Mouse (Mus musculus) heart, embryonic 11.5 days (tissue): Measurements from ENCODE around the gene Fkbp5. TPM values are rescaled to one million over a fixed set of nuclear protein-coding genes. Genes with fewer than 3 reads are reported as not detected.

Experiments
- ATAC-seq: fragments of 200-750 bp; cut with Nextera tagmentation; replicated peaks from 2 replicates; pipeline ENCODE4 v1.8.0; 2017; ENCODE audit warnings: moderate library complexity; ENCODE audit not compliant: insufficient number of reproducible peaks, low FRiP score, low TSS enrichment
- H3K27ac ChIP-seq: fragments of 300-500 bp; sonication (generic); 2 replicates; pipeline ENCODE4 v1.5.1; 2014; ENCODE audit warnings: mild to moderate bottlenecking, low read depth, low read length
- H3K27me3 ChIP-seq: fragments of 300-500 bp; sonication (generic); 2 replicates; pipeline ENCODE4 v1.6.1; 2014; ENCODE audit warnings: mild to moderate bottlenecking, low read length, mixed read lengths; ENCODE audit not compliant: control insufficient read depth, insufficient read depth
- H3K36me3 ChIP-seq: fragments of 300-500 bp; sonication (generic); 2 replicates; pipeline ENCODE4 v1.6.1; 2014; ENCODE audit warnings: mild to moderate bottlenecking, low read length, moderate library complexity, mixed read lengths; ENCODE audit not compliant: control insufficient read depth, insufficient read depth
- H3K4me1 ChIP-seq: fragments of 300-500 bp; sonication (generic); 2 replicates; pipeline ENCODE4 v1.6.1; 2014; ENCODE audit warnings: low read length; ENCODE audit not compliant: control insufficient read depth, insufficient read depth
- H3K4me2 ChIP-seq: fragments of 300-500 bp; sonication (generic); 2 replicates; pipeline ENCODE4 v1.6.1; 2014; ENCODE audit warnings: mild to moderate bottlenecking, moderate library complexity
- H3K4me3 ChIP-seq: fragments of 300-500 bp; sonication (generic); 2 replicates; pipeline ENCODE4 v1.5.1; 2014; ENCODE audit warnings: low read depth, low read length
- H3K9ac ChIP-seq: fragments of 300-500 bp; sonication (generic); 2 replicates; pipeline ENCODE4 v1.6.1; 2014; ENCODE audit warnings: mild to moderate bottlenecking, low read depth, low read length, moderate library complexity
- H3K9me3 ChIP-seq: fragments of 300-500 bp; sonication (generic); replicated peaks from 2 replicates; pipeline ENCODE4 v1.6.1; 2016; ENCODE audit warnings: low read length; ENCODE audit not compliant: control insufficient read depth
- WGBS: fragments of 180-500 bp; shearing (Covaris S2); extraction: QIAGEN DNeasy Blood & Tissue Kit; methylation state at CpG from one replicate; pipeline ENCODE4 v1.1.7; 2014; ENCODE audit not compliant: insufficient replicate concordance; 5-methylcytosine and 5-hydroxymethylcytosine counted together
- microRNA-seq: library from miRNA; unstranded; fragments of <30 nt; microRNA quantifications from one replicate; pipeline ENCODE4, GENCODE M21; 2016; ENCODE audit warnings: borderline number of aligned reads
- polyA plus RNA-seq: library from polyadenylated mRNA; unstranded; fragments of >200 nt; fragmentation: Nextera tagmentation; extraction: Ambion mirVana; gene quantifications from 2 replicates; pipeline ENCODE4 v1.2.1, GENCODE M21; 2014

Fkbp5 gene
- polyA plus RNA-seq, 1 experiment from 2014 or later = 5.8 TPM

GRCm38 (mm10) chr17:28355871-28356270 lies 161.5 kb downstream of the Fkbp5 start:
- Histone ChIP-seq H3K4me1 (peaks cover 8% of the 10 kb centered on the region), H3K4me3 (no peak overlapping the region), H3K36me3 (no peaks in the 10 kb centered on the region), H3K9me3 (no peaks in the 10 kb centered on the region), H3K27me3 (peaks cover 50% of the 10 kb centered on the region), H3K9ac (no peak overlapping the region), H3K27ac (no peak overlapping the region), H3K4me2 (no peak overlapping the region)
- ATAC-seq = no peak
- WGBS = 82% methylated on average over 12 of the region's 12 CpGs

GRCm38 (mm10) chr17:28352018-28352417 lies 165.3 kb downstream of the Fkbp5 start:
- H3K4me3 ChIP-seq = peak overlapping the region; percentile 86; the same call in 1 of the 2 replicates
- H3K9me3 ChIP-seq = no peaks in the 10 kb centered on the region
- ATAC-seq = no peak
- peak overlapping the region; percentile 96; the same call in 1 of the 2 replicates for H3K4me2 ChIP-seq
- H3K27ac ChIP-seq = no peak overlapping the region
- WGBS = 12% methylated on average over 11 of the region's 11 CpGs
- H3K4me1 ChIP-seq = peaks cover 24% of the 10 kb centered on the region
- H3K27me3 ChIP-seq = peaks cover 21% of the 10 kb centered on the region
- no peaks in the 10 kb centered on the region for H3K36me3 ChIP-seq
- no peak overlapping the region for H3K9ac ChIP-seq

GRCm38 (mm10) chr17:28351353-28351890 lies 165.9 kb downstream of the Fkbp5 start:
- H3K4me1 ChIP-seq = peaks cover 27% of the 10 kb centered on the region
- no peak for ATAC-seq
- peak overlapping the region; percentile 86 for H3K4me3 ChIP-seq
- H3K36me3 ChIP-seq = no peaks in the 10 kb centered on the region
- no peaks in the 10 kb centered on the region for H3K9me3 ChIP-seq
- peaks cover 21% of the 10 kb centered on the region for H3K27me3 ChIP-seq
- peak overlapping the region; percentile 90 for H3K27ac ChIP-seq
- peak overlapping the region; percentile 96 for H3K4me2 ChIP-seq
- peak overlapping the region; percentile 95 for H3K9ac ChIP-seq
- WGBS = under 1% methylated on average over 29 of the region's 29 CpGs

DNA sequence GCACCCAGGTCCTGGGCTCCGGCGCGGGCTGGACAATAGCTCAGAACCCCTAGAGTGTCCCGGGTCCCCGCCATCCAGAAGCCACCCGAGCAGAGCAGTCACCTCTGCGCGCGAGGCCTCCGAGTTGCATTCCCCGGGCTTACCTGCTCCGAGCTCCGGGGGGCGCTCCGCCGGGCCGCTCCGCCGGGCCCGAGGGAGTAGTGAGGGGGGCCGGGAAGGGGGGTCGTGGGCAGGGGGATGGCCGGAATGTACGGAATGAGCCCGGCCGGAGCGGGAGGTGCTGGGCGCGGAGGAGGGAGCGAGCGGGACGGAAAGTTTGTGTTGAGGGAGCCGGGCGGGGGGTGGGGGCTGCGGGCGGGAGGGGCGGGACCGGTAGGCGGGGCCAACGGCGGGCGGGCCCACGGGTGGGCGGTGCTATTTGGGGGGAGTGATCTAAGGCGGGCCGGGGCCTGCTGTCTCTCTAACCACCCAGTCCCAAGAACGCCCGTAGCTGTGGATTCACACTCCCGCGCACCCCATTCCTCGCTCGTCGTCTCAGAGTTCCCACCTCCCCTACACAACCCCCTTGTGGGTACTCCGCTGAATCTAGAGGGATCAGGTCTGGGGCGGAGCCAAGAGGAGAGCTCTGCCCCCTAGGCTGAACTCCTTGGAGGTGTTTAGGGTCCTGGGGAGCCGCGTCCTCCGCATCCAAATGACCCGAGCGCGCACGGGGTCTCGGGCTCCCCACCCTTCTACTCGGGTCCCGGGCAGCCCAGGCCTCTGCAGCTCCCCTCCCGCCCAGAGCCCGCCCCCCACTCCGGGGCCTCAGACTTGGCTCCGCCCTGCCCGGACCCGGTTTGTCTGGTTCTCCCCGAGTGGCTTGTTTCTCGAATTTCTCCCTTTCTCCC lies 166.6 kb downstream of the Fkbp5 start, which contains the start of gene Tead3:
TSS of gene Tead3 (minus strand) at position 352 of the 887 bp plus-strand sequence.
- Histone ChIP-seq H3K9me3 (no peaks in the 10 kb centered on the region), H3K4me3 (peak within 1 kb of the TSS; percentile 86), H3K4me1 (peaks cover 34% of the 10 kb centered on the region), H3K9ac (peak within 1 kb of the TSS; percentile 95), H3K27ac (peak within 1 kb of the TSS; percentile 90), H3K4me2 (peak within 1 kb of the TSS; percentile 96), H3K36me3 (no peaks in the 10 kb centered on the region), H3K27me3 (peaks cover 21% of the 10 kb centered on the region)
- ATAC-seq = peak; percentile 78
- under 1% methylated on average over 50 of the region's 73 CpGs for WGBS

DNA sequence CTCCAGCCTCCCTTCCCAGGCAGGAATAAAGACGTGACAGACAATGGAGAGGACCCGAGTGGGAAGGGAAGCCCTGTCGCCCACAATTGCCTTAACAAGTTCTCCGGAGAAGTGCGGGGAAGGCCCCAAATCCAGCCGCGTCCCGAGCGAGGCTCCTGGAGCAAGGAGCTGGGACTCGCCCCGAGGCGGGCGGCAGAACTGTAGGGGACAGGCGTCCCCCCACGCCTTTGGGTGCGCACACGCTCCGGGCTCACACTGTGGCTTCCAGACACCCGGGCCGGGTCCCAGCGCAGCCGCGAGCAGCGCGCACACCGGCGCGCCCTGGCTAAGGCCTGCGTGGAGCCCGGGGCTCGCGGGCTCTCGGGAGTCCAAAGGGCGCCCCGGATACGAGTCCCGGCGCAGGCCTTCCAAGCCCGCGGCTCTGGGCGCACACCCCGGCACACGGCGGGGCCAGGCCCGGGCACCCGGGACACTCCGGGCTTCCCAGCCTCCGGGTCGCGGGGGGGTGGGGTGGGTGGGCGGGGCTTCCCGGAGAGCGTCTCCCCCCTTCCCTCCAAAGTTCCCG lies 167.3 kb downstream of the Fkbp5 start:
- Histone ChIP-seq H3K4me3 (peak overlapping the region; percentile 86), H3K27me3 (peaks cover 21% of the 10 kb centered on the region), H3K36me3 (no peaks in the 10 kb centered on the region), H3K27ac (peak overlapping the region; percentile 90), H3K9ac (peak overlapping the region; percentile 95), H3K4me1 (peaks cover 42% of the 10 kb centered on the region), H3K9me3 (no peaks in the 10 kb centered on the region), H3K4me2 (peak overlapping the region; percentile 96)
- under 1% methylated on average over 45 of the region's 54 CpGs for WGBS
- ATAC-seq = peak; percentile 43

DNA sequence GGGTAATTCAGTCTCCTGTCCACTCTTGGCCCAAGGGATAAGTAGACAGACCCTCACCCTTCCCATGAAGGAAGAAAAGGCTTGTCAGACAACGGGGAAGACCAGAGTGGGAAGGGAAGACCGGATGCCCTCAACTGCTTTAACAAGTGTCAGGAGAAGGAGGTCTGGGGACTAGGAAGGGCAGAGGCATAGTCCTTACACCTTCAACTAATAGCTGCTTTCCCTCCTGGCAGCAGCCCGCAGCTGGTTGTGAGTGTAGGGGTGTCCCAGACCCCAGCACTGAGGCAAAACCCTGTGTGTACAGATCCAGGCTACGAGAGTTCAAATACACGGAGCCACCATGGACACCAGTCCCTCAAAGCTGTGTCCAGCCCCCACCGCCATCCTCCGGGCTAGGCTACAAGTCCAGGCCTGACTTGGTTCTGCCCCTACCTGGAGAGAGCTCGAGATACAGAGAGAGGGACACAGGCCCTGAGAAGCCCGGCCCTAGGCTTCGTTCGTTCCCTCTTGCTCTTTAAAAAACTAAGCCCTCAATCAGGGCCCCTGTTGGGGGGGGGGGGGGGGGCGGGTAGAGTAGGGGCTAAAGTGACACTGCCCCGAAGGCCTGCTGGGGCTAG lies 168.0 kb downstream of the Fkbp5 start:
- 13% methylated on average over 12 of the region's 13 CpGs for WGBS
- peak overlapping the region; percentile 95 for H3K9ac ChIP-seq
- H3K27me3 ChIP-seq = peaks cover 21% of the 10 kb centered on the region
- peak overlapping the region; percentile 90; the same call in 1 of the 2 replicates for H3K27ac ChIP-seq
- ATAC-seq = no peak
- H3K9me3 ChIP-seq = no peaks in the 10 kb centered on the region
- peak overlapping the region; percentile 96 for H3K4me2 ChIP-seq
- peaks cover 48% of the 10 kb centered on the region for H3K4me1 ChIP-seq
- no peaks in the 10 kb centered on the region for H3K36me3 ChIP-seq
- peak overlapping the region; percentile 86 for H3K4me3 ChIP-seq

Small RNAs within 50 kb of the gene (microRNA-seq; reads per million reads assigned to microRNA genes)
- gene Gm25195 (not detected), gene Mir6969 (not detected)

Other genes with a start within 250 kb of the Fkbp5 start
- 15.3 and 17.3 TPM in 2 replicates for gene Fance, start 204.0 kb downstream of the Fkbp5 start, polyA plus RNA-seq
- 408 and 446 TPM in 2 replicates for gene Rpl10a, start 189.1 kb downstream of the Fkbp5 start, polyA plus RNA-seq
- gene Tead3, start 166.7 kb downstream of the Fkbp5 start, polyA plus RNA-seq = 6.5 and 7.5 TPM in 2 replicates
- gene Tulp1, start 152.3 kb downstream of the Fkbp5 start, polyA plus RNA-seq = 2.9 and 5.0 TPM in 2 replicates
- gene Armc12, start 13.3 kb upstream of the Fkbp5 start, polyA plus RNA-seq = not detected in 2 replicates
- gene Clpsl2, start 31.9 kb upstream of the Fkbp5 start, polyA plus RNA-seq = not detected in 2 replicates
- 0.73 TPM in 1 of 2 replicates, not detected in the other for gene Clps, start 43.2 kb upstream of the Fkbp5 start, polyA plus RNA-seq
- 0.14 TPM in 1 of 2 replicates, not detected in the other for gene Lhfpl5, start 58.1 kb upstream of the Fkbp5 start, polyA plus RNA-seq
- 58.1 and 79.5 TPM in 2 replicates for gene Srpk1, start 105.2 kb upstream of the Fkbp5 start, polyA plus RNA-seq
- 0.14 and 0.84 TPM in 2 replicates for gene Slc26a8, start 172.7 kb upstream of the Fkbp5 start, polyA plus RNA-seq
- gene Mapk14, start 173.8 kb upstream of the Fkbp5 start, polyA plus RNA-seq = 37.1 and 37.4 TPM in 2 replicates
- gene AC170998.1, start 208.6 kb upstream of the Fkbp5 start, polyA plus RNA-seq = 1.8 and 2.3 TPM in 2 replicates